Mouse (Mus musculus) R1 (cell line): ENCODE results near the gene Mstn.

ENCODE experiments used
- DNase-seq: peaks from one replicate; pipeline ENCODE4 v3.0.0-alpha.2; 2018; ENCODE audit warnings: low read depth, low spot score

Gene Mstn

GRCm38 (mm10) chr1:53061340-53061739 lies at the start of gene Mstn:
Mstn (plus strand) TSS chr1:53061640.
- DNase-seq = no peak

- DNase-seq = no peak
Observed at GRCm38 (mm10) chr1:53014716-53015115, 46.7 kb upstream of the Mstn start.

- DNase-seq = no peak
Observed at GRCm38 (mm10) chr1:53015606-53016005, 45.8 kb upstream of the Mstn start.

- DNase-seq = no peak
Observed at GRCm38 (mm10) chr1:53018746-53019505, 42.5 kb upstream of the Mstn start.

- DNase-seq = no peak
Observed at GRCm38 (mm10) chr1:53020079-53020478, 41.4 kb upstream of the Mstn start, which contains the start of gene 1700019D03Rik. 1700019D03Rik (minus strand) TSS chr1:53020179.

GRCm38 (mm10) chr1:53032550-53032949 lies 28.9 kb upstream of the Mstn start:
- DNase-seq = peak; percentile 46

- no peak for DNase-seq
Observed at GRCm38 (mm10) chr1:53037443-53037871, 24.0 kb upstream of the Mstn start.

GRCm38 (mm10) chr1:53049763-53050427 lies 11.5 kb upstream of the Mstn start:
- DNase-seq = no peak

- DNase-seq = peak; percentile 48
Observed at GRCm38 (mm10) chr1:53053087-53054022, 8.1 kb upstream of the Mstn start.

- DNase-seq = no peak
Observed at GRCm38 (mm10) chr1:53059106-53059505, 2.3 kb upstream of the Mstn start.

GRCm38 (mm10) chr1:53060499-53060898 lies 941 bp upstream of the Mstn start:
- DNase-seq = no peak

GRCm38 (mm10) chr1:53061871-53062608 lies 600 bp downstream of the Mstn start:
- no peak for DNase-seq

GRCm38 (mm10) chr1:53063921-53064320 lies 2.5 kb downstream of the Mstn start:
- no peak for DNase-seq

- DNase-seq = no peak
Observed at GRCm38 (mm10) chr1:53069726-53070514, 8.5 kb downstream of the Mstn start.

- DNase-seq = no peak
Observed at GRCm38 (mm10) chr1:53070664-53071175, 9.3 kb downstream of the Mstn start.

GRCm38 (mm10) chr1:53076656-53077055 lies 15.2 kb downstream of the Mstn start:
- no peak for DNase-seq

GRCm38 (mm10) chr1:53079876-53080275 lies 18.4 kb downstream of the Mstn start:
- no peak for DNase-seq

GRCm38 (mm10) chr1:53080603-53081002 lies 19.2 kb downstream of the Mstn start:
- DNase-seq = no peak

- no peak for DNase-seq
Observed at GRCm38 (mm10) chr1:53085256-53085655, 23.8 kb downstream of the Mstn start.

- no peak for DNase-seq
Observed at GRCm38 (mm10) chr1:53085991-53086390, 24.6 kb downstream of the Mstn start.
